Mouse (Mus musculus): ENCODE data around the gene Hmgcs2. TPM values are rescaled to one million over a fixed set of nuclear protein-coding genes. Genes with fewer than 3 reads are reported as not detected.

The Hmgcs2 gene
- total and polyA plus RNA-seq, 3 experiments, result 0.12 to 0.81 TPM; not detected in 1

DNA sequence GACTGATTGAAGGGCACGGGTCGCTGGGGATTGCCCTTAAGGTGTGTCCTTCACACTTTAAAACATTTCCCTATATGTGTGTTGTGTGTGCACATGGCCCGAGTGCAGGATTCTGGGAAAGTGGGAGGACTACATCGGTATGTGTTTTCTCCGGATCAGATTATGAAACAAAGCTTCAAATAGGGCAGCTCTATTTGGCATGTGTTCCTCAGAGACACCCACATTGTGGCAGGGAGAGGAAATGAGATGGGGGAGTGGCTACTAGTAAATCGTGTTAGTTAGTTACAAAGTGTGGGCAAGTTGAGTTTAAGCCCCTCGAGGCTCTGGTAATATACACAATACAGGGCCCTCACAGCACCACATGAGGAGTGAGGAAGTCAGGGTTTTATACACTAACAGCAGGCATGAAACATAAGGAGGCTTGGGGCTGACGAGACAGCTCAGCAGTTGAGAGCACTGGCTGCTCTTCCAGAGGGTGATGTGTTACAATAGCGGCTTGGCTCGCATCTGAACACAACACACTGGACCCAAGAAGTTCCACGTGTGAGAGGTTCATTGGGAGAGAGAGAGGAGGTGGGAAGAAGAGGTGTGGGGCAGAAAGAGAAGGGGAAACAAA is 30.3 kb upstream of the Hmgcs2 start:
- no peak for TF ChIP-seq CTCF (IDR thresholded peaks at IDR 0.05 in 2 of 3, conservative IDR thresholded peaks at IDR 0.05 in 1 of 3; ENCODE audit: control insufficient read depth in 1 of 3, insufficient read depth in 1 of 3, low read depth in 2 of 3, low read length in 3 of 3, poor library complexity in 1 of 3, severe bottlenecking in 1 of 3)
- no peak for TF ChIP-seq CHD1 (IDR thresholded peaks at IDR 0.05; ENCODE audit: low read depth, low read length)
- TF ChIP-seq MAX (IDR thresholded peaks at IDR 0.05; ENCODE audit: low read length), result no peak
- TF ChIP-seq POLR2A (IDR thresholded peaks at IDR 0.05; ENCODE audit: control insufficient read depth in 1 of 2, insufficient read depth in 1 of 2, low read depth in 1 of 2, low read length in 2 of 2, poor library complexity in 1 of 2), result no peak
- no peak for TF ChIP-seq MYB (IDR thresholded peaks at IDR 0.05; ENCODE audit: low read depth, low read length)
- TF ChIP-seq GABPA (IDR thresholded peaks at IDR 0.05; ENCODE audit: low read depth, low read length), result no peak
- no peak for TF ChIP-seq ELF1 (IDR thresholded peaks at IDR 0.05; ENCODE audit: low read depth, low read length)
- no peak for TF ChIP-seq NELFE (IDR thresholded peaks at IDR 0.05; ENCODE audit: low read depth, low read length)
- no peak for TF ChIP-seq GATA1 (IDR thresholded peaks at IDR 0.05; ENCODE audit: low read depth, low read length)
- TF ChIP-seq USF1 (IDR thresholded peaks at IDR 0.05; ENCODE audit: low read depth, low read length), result no peak
- no peak for TF ChIP-seq ZMIZ1 (IDR thresholded peaks at IDR 0.05; ENCODE audit: low read depth, low read length)
- no peak for TF ChIP-seq MXI1 (IDR thresholded peaks at IDR 0.05; ENCODE audit: low read depth, low read length)
- TF ChIP-seq TAL1 (IDR thresholded peaks at IDR 0.05; ENCODE audit: low read length), result no peak
- no peak for TF ChIP-seq HCFC1 (IDR thresholded peaks at IDR 0.05; ENCODE audit: low read depth, low read length)
- TF ChIP-seq NRF1 (IDR thresholded peaks at IDR 0.05; ENCODE audit: insufficient read depth, low read depth, low read length, poor library complexity, severe bottlenecking), result no peak
- no peak for TF ChIP-seq UBTF (IDR thresholded peaks at IDR 0.05; ENCODE audit: borderline replicate concordance, insufficient read depth, low read depth, low read length)
- no peak for TF ChIP-seq CHD2 (IDR thresholded peaks at IDR 0.05; ENCODE audit: low read length)
- TF ChIP-seq SIN3A (IDR thresholded peaks at IDR 0.05; ENCODE audit: low read length), result no peak
- Histone ChIP-seq H3K4me3 (ENCODE audit: control insufficient read depth in 1 of 2, insufficient read depth in 1 of 2, low read depth in 2 of 2, low read length in 2 of 2) (no peak overlapping the region), H3K4me1 (ENCODE audit: control insufficient read depth in 1 of 2, insufficient read depth in 2 of 2, low read length in 2 of 2) (peaks cover 7 to 9% of the 10 kb centered on the region in 2 experiments; a peak in 3 of 4 replicates), H3K9me3 (replicated peaks; ENCODE audit: insufficient read depth, low read length) (no peaks in the 10 kb centered on the region), H3K9ac (ENCODE audit: control insufficient read depth, low read depth, low read length, poor library complexity, severe bottlenecking) (no peak overlapping the region), H3K36me3 (ENCODE audit: control insufficient read depth in 1 of 2, insufficient read depth in 2 of 2, low read length in 2 of 2) (no peaks in the 10 kb centered on the region; a peak in 2 of 4 replicates), H3K79me2 (ENCODE audit: control insufficient read depth, insufficient read depth, low read length, poor library complexity) (no peaks in the 10 kb centered on the region), H3K27me3 (ENCODE audit: control insufficient read depth in 1 of 2, insufficient read depth in 2 of 2, low read length in 2 of 2) (no peaks in the 10 kb centered on the region), H3K27ac (ENCODE audit: control insufficient read depth, low read depth, low read length) (no peak overlapping the region)
- DNase-seq (ENCODE audit: low read depth, low spot score), result no peak

- peak; percentile 75 for DNase-seq (ENCODE audit: low read depth, low spot score)
- no peaks in the 10 kb centered on the region for H3K79me2 ChIP-seq (ENCODE audit: control insufficient read depth, insufficient read depth, low read length, poor library complexity)
- TF ChIP-seq ZKSCAN1 (IDR thresholded peaks at IDR 0.05; ENCODE audit: low read depth, low read length), result no peak
- TF ChIP-seq RCOR1 (IDR thresholded peaks at IDR 0.05; ENCODE audit: low read depth, low read length), result no peak
- no peak for TF ChIP-seq GATA1 (IDR thresholded peaks at IDR 0.05; ENCODE audit: low read depth, low read length)
- peak in 1 of 2 experiments; percentile 58; a peak in 1 of 4 replicates for TF ChIP-seq POLR2A (IDR thresholded peaks at IDR 0.05; ENCODE audit: control insufficient read depth in 1 of 2, insufficient read depth in 1 of 2, low read depth in 1 of 2, low read length in 2 of 2, poor library complexity in 1 of 2)
- no peak for TF ChIP-seq ETS1 (IDR thresholded peaks at IDR 0.05; ENCODE audit: low read depth, low read length)
- no peak for TF ChIP-seq USF1 (IDR thresholded peaks at IDR 0.05; ENCODE audit: low read depth, low read length)
- no peak for TF ChIP-seq EP300 (IDR thresholded peaks at IDR 0.05; ENCODE audit: low read depth in 1 of 2, low read length in 2 of 2)
- TF ChIP-seq TCF12 (IDR thresholded peaks at IDR 0.05; ENCODE audit: low read depth, low read length), result no peak
- TF ChIP-seq MYB (IDR thresholded peaks at IDR 0.05; ENCODE audit: low read depth, low read length), result no peak
- no peak for TF ChIP-seq MAFK (IDR thresholded peaks at IDR 0.05; ENCODE audit: borderline replicate concordance, low read depth, low read length)
- TF ChIP-seq E2F4 (IDR thresholded peaks at IDR 0.05; ENCODE audit: borderline replicate concordance, low read depth, low read length), result no peak
- TF ChIP-seq SIN3A (IDR thresholded peaks at IDR 0.05; ENCODE audit: low read length), result 0 out of 2 replicates have a peak, but pooled peaks have one; percentile 22
- TF ChIP-seq POLR2AphosphoS5 (IDR thresholded peaks at IDR 0.05; ENCODE audit: borderline replicate concordance, low read depth, low read length), result no peak
- TF ChIP-seq POLR2AphosphoS2 (IDR thresholded peaks at IDR 0.05; ENCODE audit: low read length), result peak; percentile 39; the same call in 1 of the 2 replicates
- TF ChIP-seq MXI1 (IDR thresholded peaks at IDR 0.05; ENCODE audit: low read depth, low read length), result no peak
- TF ChIP-seq JUND (IDR thresholded peaks at IDR 0.05; ENCODE audit: low read depth, low read length), result no peak
- TF ChIP-seq CHD2 (IDR thresholded peaks at IDR 0.05; ENCODE audit: low read length), result no peak
- TF ChIP-seq CTCF (IDR thresholded peaks at IDR 0.05 in 2 of 3, conservative IDR thresholded peaks at IDR 0.05 in 1 of 3; ENCODE audit: control insufficient read depth in 1 of 3, insufficient read depth in 1 of 3, low read depth in 2 of 3, low read length in 3 of 3, poor library complexity in 1 of 3, severe bottlenecking in 1 of 3), result no peak
- no peak for TF ChIP-seq ZMIZ1 (IDR thresholded peaks at IDR 0.05; ENCODE audit: low read depth, low read length)
- no peak for TF ChIP-seq CHD1 (IDR thresholded peaks at IDR 0.05; ENCODE audit: low read depth, low read length)
- TF ChIP-seq HCFC1 (IDR thresholded peaks at IDR 0.05; ENCODE audit: low read depth, low read length), result no peak
- TF ChIP-seq TAL1 (IDR thresholded peaks at IDR 0.05; ENCODE audit: low read length), result no peak
Measured at GRCm38 (mm10) chr3:98254059-98254458, 26.2 kb upstream of the Hmgcs2 start.

More at GRCm38 (mm10) chr3:98254059-98254458, 26.2 kb upstream of the Hmgcs2 start:
- Histone ChIP-seq H3K4me3 (ENCODE audit: control insufficient read depth in 1 of 2, insufficient read depth in 1 of 2, low read depth in 2 of 2, low read length in 2 of 2) (no peak overlapping the region), H3K27me3 (ENCODE audit: control insufficient read depth in 1 of 2, insufficient read depth in 2 of 2, low read length in 2 of 2) (no peaks in the 10 kb centered on the region), H3K9me3 (replicated peaks; ENCODE audit: insufficient read depth, low read length) (no peaks in the 10 kb centered on the region), H3K4me1 (ENCODE audit: control insufficient read depth in 1 of 2, insufficient read depth in 2 of 2, low read length in 2 of 2) (peaks cover 0 to 5% of the 10 kb centered on the region in 2 experiments; a peak in 1 of 4 replicates), H3K36me3 (ENCODE audit: control insufficient read depth in 1 of 2, insufficient read depth in 2 of 2, low read length in 2 of 2) (no peaks in the 10 kb centered on the region; a peak in 1 of 4 replicates), H3K9ac (ENCODE audit: control insufficient read depth, low read depth, low read length, poor library complexity, severe bottlenecking) (no peak overlapping the region), H3K27ac (ENCODE audit: control insufficient read depth, low read depth, low read length) (no peak overlapping the region)

Measured in MEL (cell line).